Mouse (Mus musculus): ENCODE measurements around the gene Thap11.

Gene Thap11

DNA sequence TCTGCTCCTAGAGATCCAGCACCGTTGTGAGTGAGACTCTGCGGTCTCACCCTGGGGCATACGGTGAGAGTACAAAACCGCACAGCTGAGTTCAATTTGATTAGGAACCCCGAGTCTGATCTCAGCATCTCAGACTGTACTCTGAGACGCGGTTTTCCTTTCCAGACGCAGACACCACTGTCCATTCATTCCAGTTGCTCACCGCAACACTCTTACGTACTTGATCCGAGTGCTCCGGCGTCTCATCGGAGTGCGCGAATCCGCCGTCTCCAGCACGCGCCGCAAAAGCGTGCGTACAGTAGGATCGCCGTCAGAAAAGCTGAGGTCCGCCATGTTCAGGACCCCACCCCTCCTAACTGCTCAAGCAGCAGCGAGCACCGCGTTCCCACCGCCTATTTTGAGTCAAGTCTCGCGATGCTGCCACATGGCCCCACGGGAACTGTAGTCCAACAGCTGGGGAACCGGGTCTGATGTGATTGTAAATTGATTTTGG lies 3.2 kb upstream of the Thap11 start:
- DNase-seq (ENCODE audit: low spot score in 2 of 2): peak; percentile 76 to 86

DNA sequence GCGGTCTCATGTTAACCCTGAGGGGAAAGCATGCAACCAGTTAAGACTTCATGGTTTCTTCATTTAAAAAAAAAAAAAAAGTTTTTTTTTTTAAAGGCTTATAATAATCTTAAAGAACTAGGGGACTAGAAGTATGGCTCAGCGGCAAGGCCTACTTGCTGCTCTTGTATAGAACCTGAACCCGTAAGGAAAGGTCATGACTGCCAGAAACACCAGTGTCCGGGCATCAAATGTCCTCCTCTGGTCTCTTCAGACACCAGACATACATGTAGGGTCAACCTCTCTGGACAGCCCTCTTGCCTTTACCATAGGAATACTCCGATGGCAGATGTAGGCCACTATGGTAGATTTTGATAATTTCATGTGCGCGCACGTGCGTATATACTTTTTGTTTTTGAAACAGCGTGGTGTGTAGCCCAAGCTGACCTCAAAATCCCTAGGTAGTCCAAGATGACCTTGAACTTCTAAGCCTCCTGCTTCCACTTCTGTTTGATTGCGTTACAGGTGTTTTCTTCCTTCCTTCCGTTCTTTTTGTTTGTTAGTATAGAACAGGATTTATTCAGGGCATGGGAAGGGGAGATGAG lies 2.7 kb upstream of the Thap11 start:
- no peak for DNase-seq (ENCODE audit: low spot score in 2 of 2)

DNA sequence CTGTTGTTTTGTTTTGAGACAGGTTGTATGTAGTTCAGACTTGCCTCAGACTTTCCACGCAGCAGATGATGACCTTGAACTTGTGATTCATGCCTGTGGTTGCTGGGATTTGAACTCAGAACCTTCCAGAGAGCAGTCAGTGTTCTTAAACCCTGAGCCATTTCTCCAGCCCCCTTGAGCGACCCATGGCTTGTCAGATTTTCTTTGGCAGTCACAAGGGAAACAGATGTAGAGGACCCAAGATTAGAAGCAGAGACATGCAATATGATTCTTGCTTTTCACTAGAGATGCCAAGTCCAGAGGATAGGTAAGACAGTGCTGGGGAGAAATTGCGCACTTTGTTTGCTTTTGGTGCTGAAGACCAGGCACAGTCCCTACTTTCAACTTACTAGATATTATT lies 1.8 kb upstream of the Thap11 start, which contains the start of gene Cenpt:
Cenpt (minus strand) TSS at position 101 of the 400 bp plus-strand sequence.
- no peak for DNase-seq (ENCODE audit: low spot score in 2 of 2)

DNA sequence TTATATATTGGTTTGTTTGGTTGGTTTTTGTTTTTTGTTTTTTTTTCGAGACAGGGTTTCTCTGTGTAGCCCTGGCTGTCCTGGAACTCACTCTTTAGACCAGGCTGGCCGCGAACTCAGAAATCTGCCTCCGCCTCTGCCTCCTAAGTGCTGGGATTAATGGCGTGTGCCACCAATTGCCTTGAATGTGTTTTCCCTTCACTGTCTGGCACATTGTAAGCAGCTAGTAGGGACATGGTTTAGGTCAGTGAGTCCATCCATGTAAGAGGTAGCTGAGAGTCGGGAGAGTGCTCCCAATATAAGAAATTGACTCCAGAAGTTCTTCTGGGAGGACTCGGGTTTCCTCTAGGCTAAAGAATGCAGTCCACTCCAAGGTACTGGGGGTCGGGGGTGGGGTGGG lies 629 bp upstream of the Thap11 start:
- DNase-seq (ENCODE audit: low spot score in 2 of 2): no peak

DNA sequence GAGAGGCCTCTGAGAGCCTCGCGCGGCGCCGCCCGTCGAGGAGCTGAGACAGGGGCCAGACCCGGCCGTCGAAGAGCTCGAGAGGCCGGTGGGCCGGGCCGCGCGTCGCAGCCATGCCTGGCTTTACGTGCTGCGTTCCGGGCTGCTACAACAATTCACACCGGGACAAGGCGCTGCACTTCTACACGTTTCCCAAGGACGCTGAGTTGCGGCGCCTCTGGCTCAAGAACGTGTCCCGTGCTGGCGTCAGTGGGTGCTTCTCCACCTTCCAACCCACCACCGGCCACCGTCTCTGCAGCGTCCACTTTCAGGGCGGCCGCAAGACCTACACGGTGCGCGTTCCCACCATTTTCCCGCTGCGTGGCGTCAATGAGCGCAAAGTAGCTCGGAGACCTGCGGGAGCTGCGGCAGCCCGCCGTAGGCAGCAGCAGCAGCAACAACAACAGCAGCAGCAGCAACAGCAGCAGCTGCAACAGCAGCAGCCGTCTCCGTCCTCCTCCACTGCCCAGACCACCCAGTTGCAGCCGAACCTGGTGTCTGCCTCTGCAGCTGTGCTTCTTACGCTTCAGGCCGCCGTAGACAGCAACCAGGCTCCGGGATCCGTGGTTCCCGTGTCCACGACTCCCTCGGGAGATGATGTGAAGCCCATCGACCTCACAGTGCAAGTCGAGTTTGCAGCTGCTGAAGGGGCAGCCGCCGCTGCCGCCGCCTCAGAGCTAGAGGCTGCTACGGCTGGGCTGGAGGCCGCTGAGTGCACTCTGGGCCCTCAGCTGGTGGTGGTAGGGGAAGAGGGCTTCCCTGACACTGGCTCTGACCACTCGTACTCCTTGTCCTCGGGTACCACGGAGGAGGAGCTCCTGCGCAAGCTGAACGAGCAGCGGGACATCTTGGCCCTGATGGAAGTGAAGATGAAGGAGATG lies 576 bp downstream of the Thap11 start:
- DNase-seq (ENCODE audit: low spot score in 2 of 2): peak; percentile 34 to 55

DNA sequence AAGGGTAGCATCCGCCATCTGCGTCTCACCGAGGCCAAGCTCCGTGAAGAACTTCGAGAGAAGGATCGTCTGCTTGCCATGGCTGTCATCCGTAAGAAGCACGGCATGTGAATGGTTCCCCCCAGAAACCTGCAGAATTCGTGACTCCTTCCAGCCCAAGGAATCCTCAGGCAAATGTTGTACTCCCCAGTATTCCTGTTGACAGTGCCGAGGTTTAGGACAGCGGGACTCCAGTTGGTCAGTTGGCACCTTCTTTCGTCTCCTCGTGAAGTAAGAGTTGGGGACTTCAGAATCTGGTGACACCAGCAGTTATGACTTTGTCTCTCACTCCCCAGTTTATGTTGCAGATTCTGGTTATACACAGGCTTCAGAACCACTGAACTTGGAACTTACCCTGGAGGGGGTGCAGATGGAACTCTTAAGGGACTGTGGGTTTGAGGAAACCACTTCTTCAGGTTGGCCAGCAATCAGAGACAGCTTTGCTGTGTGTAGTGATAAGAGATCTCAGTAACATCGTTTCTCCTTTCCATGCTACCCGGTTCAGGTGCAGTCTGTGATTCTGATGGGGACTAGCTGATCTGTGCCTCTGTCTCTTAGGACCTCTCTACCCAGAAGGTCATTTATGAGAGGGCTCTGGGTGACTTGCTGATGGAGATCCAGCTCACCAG lies 1.4 kb downstream of the Thap11 start:
- no peak for DNase-seq (ENCODE audit: low spot score in 2 of 2)

DNA sequence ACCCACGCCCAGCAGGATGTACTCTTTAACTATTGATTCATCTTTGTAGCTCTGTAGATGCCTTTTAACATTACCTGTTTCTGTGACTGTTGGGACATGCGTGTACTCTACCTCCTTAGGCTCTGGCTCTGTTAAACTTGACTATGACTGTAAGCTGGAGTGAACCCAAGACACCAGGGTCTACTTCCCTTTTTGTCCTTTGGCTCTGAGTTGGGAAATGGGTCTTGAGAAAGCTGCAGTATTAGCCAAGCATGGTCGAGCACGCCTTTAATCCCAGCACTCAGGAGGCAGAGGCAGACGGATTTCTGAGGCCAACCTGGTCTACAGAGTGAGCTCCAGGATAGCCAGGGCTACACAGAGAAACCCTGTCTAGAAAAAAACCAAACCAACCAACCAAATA lies 3.6 kb downstream of the Thap11 start:
- no peak for DNase-seq (ENCODE audit: low spot score in 2 of 2)

DNA sequence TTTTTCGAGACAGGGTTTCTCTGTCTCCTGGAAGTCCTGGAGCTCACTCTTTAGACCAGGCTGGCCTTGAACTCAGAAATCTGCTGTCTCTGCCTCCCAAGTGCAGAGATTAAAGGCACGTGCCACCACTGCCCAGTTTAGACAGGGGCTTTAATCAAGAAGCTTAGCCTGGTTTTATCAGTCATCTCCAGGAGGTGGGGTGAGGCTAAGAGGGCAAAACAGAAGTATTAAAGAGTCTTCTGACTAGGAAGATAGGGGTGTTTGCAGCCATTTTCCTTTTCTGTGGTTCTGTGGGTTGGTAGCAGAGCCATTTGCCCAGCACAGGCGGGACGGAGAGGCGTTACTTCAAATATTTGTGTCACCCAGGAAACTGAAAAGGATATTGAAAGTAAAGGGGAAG lies 4.4 kb downstream of the Thap11 start:
- no peak for DNase-seq (ENCODE audit: low spot score in 2 of 2)

DNA sequence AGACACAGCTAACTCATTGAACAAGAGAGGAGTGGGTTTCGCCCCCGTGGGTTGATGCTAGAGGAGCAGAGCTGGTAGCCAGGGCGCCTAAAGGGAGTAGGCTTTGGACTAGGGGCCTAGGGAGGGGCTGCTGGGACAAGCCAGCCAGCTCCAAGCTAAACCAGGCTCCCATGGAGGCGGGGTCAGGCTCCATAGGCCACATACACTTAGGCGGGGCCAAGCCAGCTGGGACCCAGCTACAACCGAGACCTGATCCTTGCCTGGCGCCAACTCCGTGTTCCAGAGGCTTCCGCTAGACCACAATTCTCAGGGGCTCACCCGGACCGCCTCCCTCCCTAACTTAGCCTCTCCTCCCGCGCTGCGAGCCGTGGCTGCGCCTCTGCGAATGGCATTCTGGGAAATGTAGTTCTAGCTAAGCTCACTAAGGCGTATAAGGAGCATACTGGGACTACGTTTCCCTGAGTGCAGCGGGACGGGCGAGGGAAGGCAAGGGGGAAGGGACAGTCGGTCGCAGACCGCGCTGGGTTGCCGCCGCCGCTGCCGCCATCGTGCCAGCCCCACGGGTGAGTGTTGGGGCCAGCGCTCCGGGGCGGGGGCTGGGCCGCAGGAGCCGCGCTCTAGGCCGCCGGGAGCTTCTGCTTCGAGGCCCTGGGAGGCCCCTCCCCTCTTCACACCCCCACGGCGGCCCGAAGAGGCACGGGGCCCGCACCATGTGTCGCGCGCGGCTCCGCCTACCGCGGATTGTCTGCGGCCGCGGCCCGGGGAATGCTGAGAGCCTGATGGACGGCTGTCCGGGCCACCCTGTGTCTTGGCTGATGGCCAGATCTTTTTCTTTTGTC lies 5.4 kb downstream of the Thap11 start, which contains the start of gene Nutf2:
Nutf2 (plus strand) TSS at position 438 of the 839 bp plus-strand sequence.
- peak; percentile 79 to 83 for DNase-seq (ENCODE audit: low spot score in 2 of 2)

DNA sequence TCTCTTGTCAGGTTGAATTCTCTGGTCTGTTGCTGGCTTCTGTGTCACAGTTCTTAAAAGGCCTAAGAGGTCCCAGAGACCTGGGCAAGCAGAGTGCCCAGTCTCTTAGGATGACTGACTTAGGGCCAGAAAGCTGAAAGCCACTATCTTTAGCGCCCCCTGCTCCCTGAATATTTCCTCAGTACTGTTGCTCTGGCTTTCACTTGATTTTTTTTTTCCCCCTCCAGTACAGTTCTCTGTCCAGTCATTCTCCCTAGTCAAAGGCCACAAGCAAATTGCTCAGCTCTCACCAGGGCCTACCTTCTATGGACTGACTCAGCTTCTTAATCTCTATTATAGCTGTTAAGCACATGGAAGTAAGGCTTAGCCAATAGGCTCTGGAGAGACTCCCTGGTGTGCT lies 7.0 kb downstream of the Thap11 start:
- DNase-seq (ENCODE audit: low spot score in 2 of 2): no peak

DNA sequence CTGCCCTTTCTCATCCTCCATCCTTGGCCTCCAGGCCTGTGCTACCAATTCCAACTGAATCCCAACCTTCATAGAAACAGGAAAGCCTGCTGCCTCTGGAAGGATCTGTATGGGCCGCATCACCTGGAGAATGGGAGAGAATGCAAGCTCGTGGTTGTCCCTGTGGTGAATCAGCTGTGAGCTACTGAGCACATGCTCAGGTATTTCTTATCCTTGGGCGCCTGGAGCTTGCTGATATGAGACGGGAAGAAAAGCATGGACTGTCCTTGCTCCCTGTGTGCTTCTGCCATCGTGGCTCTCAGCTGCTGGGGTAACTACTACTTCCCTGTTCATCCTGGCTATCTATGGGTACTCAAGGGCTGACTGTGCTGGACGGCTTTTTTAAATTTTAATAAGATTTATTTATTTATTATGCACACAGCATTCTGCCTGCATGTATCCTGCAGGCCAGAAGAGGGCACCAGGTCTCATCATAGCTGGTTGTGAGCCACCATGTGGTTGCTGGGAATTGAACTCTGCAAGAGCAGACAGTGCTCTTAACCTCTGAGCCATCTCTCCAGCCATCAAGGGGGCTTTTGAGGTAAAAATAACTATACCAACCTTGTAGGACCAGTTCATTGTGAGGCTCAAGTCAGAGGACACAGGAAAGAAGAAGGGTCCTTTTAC lies 11.6 kb downstream of the Thap11 start:
- DNase-seq (ENCODE audit: low spot score in 2 of 2): no peak

DNA sequence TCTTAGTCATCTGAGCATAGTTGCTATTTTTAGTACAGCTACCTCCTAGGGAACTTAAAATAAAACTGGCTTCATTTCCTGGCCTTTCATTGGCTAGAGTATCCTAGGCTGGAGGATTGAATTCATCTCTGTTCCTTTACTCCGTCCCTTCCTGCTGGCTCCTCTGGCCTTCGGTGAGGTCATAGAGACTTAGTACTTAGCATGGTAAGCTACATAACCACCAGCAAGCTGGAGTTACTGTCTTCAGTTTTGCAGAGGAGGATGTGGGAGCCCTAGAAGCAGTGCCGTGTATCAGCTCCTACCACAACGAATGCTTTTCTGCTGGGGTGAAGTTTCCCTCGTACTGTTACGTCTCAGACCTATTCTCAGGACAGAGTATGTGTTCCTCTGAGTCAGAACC lies 19.4 kb downstream of the Thap11 start:
- DNase-seq (ENCODE audit: low spot score in 2 of 2): no peak

DNA sequence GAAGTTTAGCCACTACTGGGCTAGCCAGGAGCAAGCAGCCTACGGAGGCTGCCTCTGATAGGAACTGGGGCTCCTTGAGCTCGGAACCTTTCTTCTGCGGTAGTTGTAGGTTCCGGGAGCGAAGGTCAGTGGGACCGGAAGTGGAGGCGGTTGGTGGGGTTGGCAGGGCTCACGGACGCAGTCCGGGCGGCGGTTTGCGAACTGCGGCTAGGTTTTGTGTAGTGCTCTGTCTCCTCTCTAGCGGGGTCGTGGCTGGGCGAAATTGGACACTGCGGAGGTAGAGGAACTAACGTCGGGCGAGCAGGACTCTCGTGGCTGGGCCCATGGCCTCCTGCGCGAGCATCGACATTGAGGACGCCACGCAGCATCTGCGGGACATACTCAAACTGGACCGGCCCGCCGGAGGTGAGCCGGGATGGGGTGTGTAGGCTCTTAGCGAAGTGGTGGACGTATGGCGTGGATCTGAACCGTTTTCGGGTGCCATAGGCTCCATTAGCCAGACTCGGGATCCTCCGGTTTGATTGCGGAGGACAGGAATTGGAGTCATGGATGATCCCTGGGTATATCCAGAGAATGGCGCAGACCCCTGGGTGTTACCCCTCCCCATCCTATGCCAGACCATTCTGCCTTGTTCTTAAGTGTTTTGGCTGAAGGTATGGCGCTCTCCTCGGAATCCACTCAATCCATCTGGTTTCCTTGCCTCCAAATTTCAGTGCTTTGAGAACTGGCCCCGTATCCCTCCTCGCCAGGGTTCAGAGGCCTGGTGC lies 26.0 kb downstream of the Thap11 start, which contains the start of gene Edc4:
Edc4 (plus strand) TSS at position 128 of the 767 bp plus-strand sequence.
- peak; percentile 81 to 90 for DNase-seq (ENCODE audit: low spot score in 2 of 2)

DNA sequence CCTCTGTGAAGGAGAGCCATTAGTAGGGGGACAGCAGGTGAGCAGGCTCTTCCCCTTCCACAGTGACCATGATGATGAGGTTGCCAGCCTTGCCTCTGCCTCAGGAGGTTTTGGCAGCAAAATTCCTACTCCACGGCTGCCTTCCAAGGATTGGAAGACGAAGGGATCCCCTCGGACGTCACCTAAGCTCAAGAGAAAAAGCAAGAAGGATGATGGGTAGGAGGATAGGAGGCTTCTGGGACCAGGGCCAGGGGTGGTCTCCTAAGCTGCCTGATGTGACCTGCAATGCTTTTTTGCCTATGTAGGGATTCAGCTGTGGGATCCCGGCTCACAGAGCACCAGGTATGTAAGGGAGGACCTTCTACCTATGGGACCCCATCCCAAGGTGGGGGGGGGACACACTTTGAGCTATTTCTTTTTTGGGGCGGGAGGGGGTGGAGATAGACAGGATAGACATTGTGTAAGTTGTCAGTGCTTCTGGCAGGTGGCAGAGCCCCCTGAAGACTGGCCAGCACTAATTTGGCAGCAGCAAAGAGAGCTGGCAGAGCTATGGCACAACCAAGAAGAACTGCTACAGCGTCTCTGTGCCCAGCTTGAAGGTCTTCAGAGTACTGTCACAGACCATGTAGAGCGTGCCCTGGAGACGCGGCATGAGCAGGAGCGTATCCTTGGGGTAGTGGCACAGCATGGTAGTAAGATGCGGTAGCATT lies 35.0 kb downstream of the Thap11 start:
- no peak for DNase-seq (ENCODE audit: low spot score in 2 of 2)

DNA sequence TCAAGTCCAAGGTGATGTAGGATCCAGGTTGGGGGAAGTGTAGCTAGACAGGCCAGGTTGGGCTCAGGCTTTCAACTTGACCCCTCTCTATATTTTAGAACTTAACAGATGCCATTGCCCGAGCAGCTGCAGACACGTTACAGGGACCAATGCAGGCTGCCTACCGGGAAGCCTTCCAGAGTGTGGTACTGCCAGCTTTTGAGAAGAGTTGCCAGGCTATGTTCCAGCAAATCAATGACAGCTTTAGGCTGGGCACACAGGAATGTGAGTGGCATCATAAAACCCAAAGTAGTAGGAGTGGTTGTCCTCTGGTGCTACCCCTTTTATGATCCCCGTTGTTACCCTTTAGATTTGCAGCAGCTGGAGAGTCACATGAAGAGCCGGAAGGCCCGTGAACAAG lies 35.9 kb downstream of the Thap11 start:
- no peak for DNase-seq (ENCODE audit: low spot score in 2 of 2)

DNA sequence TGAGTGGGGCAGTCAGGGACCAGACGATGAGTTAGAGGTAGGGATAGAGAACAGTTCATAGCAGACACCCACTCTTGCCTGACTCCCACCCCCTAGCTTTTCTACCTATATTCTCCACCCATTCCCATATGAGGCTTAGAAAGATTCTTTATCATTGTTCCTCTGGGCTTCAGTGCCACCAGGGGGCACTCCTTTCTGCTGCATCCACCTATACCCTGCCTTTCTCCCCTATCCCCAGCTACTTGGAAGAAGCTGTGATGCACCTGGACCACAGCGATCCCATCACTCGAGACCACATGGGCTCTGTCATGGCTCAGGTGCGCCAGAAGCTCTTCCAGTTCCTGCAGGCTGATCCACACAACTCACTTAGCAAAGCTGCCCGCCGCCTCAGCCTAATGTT lies 37.5 kb downstream of the Thap11 start:
- DNase-seq (ENCODE audit: low spot score in 2 of 2): peak in 1 of 2 experiments; percentile 15

DNA sequence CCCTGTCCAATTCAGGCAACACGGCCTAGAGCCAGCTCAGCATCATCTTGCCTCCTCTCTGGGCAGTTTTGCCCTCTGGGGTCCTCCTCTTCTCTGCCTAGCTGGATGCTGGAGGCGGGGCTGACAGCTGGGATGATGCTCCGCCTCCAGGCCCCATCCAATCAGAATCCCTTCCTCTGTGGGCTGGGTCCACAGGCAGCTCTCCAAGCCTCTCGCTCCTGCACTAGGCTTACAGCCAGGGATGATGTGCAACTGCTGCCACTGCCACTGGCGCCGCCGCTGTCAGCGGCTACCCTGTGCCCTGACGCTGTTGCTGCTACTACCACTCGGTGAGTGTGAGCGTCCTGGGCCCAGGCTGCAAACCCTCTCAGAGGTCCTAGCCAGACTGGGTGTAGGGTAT lies 38.4 kb downstream of the Thap11 start, which contains the start of gene Nrn1l:
Nrn1l (plus strand) TSS at position 229 of the 400 bp plus-strand sequence.
- peak in 1 of 2 experiments; percentile 13 for DNase-seq (ENCODE audit: low spot score in 2 of 2)

DNA sequence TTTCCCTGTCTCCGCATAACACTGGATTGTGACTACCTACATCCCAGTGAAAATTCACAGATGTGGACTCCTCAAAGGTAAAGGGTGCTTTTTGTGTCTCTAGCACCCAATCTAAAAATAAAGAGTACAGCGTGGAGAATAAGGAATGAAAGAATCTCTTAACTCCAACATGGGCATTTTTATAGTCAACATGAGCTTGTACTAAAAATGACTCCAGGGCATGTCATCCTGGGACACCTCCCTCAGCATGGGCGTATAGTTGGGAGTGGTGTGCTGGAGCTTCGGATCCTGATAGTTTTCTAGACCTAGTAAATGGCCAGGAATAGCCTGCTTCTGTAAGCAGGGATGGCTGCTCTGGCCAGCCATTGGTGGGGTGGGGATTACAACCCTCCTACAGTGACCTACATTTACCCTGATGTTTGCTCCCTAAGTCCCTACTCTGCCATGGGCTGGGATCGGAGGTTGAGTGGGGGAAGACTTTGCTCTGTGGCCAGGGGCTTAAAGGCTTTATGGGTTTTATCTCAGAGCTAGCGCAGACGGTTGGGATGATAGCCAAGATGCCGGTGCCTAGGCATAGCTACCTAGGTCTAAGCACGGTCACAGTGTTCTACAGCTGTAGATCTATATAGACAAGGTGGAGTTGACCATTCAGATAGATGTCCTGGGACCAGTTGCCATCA lies 43.0 kb downstream of the Thap11 start:
- no peak for DNase-seq (ENCODE audit: low spot score in 2 of 2)
